Mouse (Mus musculus): Measurements from ENCODE around the gene Mast1. TPM values are rescaled to one million over a fixed set of nuclear protein-coding genes. Genes with fewer than 3 reads are reported as not detected.
A peak's percentile ranks its signal among the peaks of the same experiment; 100 is the strongest.

Gene Mast1
- 0.34 and 0.54 TPM in 2 replicates for polyA plus RNA-seq (2015; fragmentation: Nextera tagmentation; extraction: Ambion mirVana)

GRCm38 (mm10) chr8:84936962-84937546, at the start of gene Mast1:
Gene Mast1 (minus strand): TSS chr8:84937359.
- peak within 1 kb of the TSS; percentile 39 for H3K4me3 ChIP-seq (ENCODE audit: low read length)
- no peak within 1 kb of the TSS; the same call in 1 of the 2 replicates for H3K9ac ChIP-seq (replicated peaks; ENCODE audit: low read length)
- H3K27me3 ChIP-seq (ENCODE audit: insufficient read depth, low read length): peaks cover 56% of the 10 kb centered on the region
- WGBS: under 1% methylated on average over 50 of the region's 50 CpGs
- peak within 1 kb of the TSS; percentile 56 for H3K4me2 ChIP-seq (replicated peaks; ENCODE audit: low read depth, low read length)
- peaks cover 17% of the 10 kb centered on the region for H3K4me1 ChIP-seq (ENCODE audit: insufficient read depth, low read length)
- H3K36me3 ChIP-seq (ENCODE audit: insufficient read depth, low read length): no peaks in the 10 kb centered on the region
- no peak within 1 kb of the TSS for H3K27ac ChIP-seq (ENCODE audit: low read length)
- no peaks in the 10 kb centered on the region for H3K9me3 ChIP-seq (ENCODE audit: low read length)
- peak; percentile 62; the same call in 1 of the 2 replicates for ATAC-seq (ENCODE audit: low FRiP score, low TSS enrichment)

GRCm38 (mm10) chr8:84986379-84986945, 49.3 kb upstream of the Mast1 start:
- no peak for ATAC-seq (ENCODE audit: low FRiP score, low TSS enrichment)
- H3K36me3 ChIP-seq (ENCODE audit: insufficient read depth, low read length): no peaks in the 10 kb centered on the region
- H3K9me3 ChIP-seq (ENCODE audit: low read length): no peaks in the 10 kb centered on the region
- peak overlapping the region; percentile 87; the same call in 1 of the 2 replicates for H3K27ac ChIP-seq (ENCODE audit: low read length)
- peak overlapping the region; percentile 100 for H3K4me2 ChIP-seq (replicated peaks; ENCODE audit: low read depth, low read length)
- H3K4me1 ChIP-seq (ENCODE audit: insufficient read depth, low read length): peaks cover 57% of the 10 kb centered on the region
- no peaks in the 10 kb centered on the region for H3K27me3 ChIP-seq (ENCODE audit: insufficient read depth, low read length)
- WGBS: 41% methylated on average over 8 of the region's 8 CpGs
- H3K9ac ChIP-seq (replicated peaks; ENCODE audit: low read length): peak overlapping the region; percentile 75
- H3K4me3 ChIP-seq (ENCODE audit: low read length): peak overlapping the region; percentile 55

GRCm38 (mm10) chr8:84985684-84986378, 48.7 kb upstream of the Mast1 start:
- under 1% methylated on average over 52 of the region's 53 CpGs for WGBS
- Histone ChIP-seq H3K4me1 (ENCODE audit: insufficient read depth, low read length) (peaks cover 58% of the 10 kb centered on the region), H3K4me2 (replicated peaks; ENCODE audit: low read depth, low read length) (peak overlapping the region; percentile 100), H3K4me3 (ENCODE audit: low read length) (peak overlapping the region; percentile 55), H3K9me3 (ENCODE audit: low read length) (no peaks in the 10 kb centered on the region), H3K9ac (replicated peaks; ENCODE audit: low read length) (peak overlapping the region; percentile 75), H3K27me3 (ENCODE audit: insufficient read depth, low read length) (no peaks in the 10 kb centered on the region), H3K36me3 (ENCODE audit: insufficient read depth, low read length) (no peaks in the 10 kb centered on the region), H3K27ac (ENCODE audit: low read length) (peak overlapping the region; percentile 87)
- peak; percentile 22 for ATAC-seq (ENCODE audit: low FRiP score, low TSS enrichment)

- whole genome bisulfite sequencing: under 1% methylated on average over 23 of the region's 23 CpGs
- H3K4me1 ChIP-seq (ENCODE audit: insufficient read depth, low read length): peaks cover 64% of the 10 kb centered on the region
- no peaks in the 10 kb centered on the region for H3K27me3 ChIP-seq (ENCODE audit: insufficient read depth, low read length)
- H3K9me3 ChIP-seq (ENCODE audit: low read length): no peaks in the 10 kb centered on the region
- no peak for ATAC-seq (ENCODE audit: low FRiP score, low TSS enrichment)
- peak overlapping the region; percentile 87 for H3K27ac ChIP-seq (ENCODE audit: low read length)
- H3K36me3 ChIP-seq (ENCODE audit: insufficient read depth, low read length): no peaks in the 10 kb centered on the region
- peak overlapping the region; percentile 55 for H3K4me3 ChIP-seq (ENCODE audit: low read length)
- peak overlapping the region; percentile 100 for H3K4me2 ChIP-seq (replicated peaks; ENCODE audit: low read depth, low read length)
- peak overlapping the region; percentile 75 for H3K9ac ChIP-seq (replicated peaks; ENCODE audit: low read length)
Observed at GRCm38 (mm10) chr8:84985049-84985683, 48.0 kb upstream of the Mast1 start.

GRCm38 (mm10) chr8:84984294-84985048, 47.3 kb upstream of the Mast1 start:
- Histone ChIP-seq H3K36me3 (ENCODE audit: insufficient read depth, low read length) (no peaks in the 10 kb centered on the region), H3K4me2 (replicated peaks; ENCODE audit: low read depth, low read length) (peak overlapping the region; percentile 100), H3K27ac (ENCODE audit: low read length) (peak overlapping the region; percentile 87), H3K27me3 (ENCODE audit: insufficient read depth, low read length) (no peaks in the 10 kb centered on the region), H3K4me1 (ENCODE audit: insufficient read depth, low read length) (peaks cover 67% of the 10 kb centered on the region), H3K9me3 (ENCODE audit: low read length) (no peaks in the 10 kb centered on the region), H3K9ac (replicated peaks; ENCODE audit: low read length) (peak overlapping the region; percentile 75; the same call in 1 of the 2 replicates), H3K4me3 (ENCODE audit: low read length) (peak overlapping the region; percentile 55; the same call in 1 of the 2 replicates)
- 3% methylated on average over 16 of the region's 16 CpGs for WGBS
- ATAC-seq (ENCODE audit: low FRiP score, low TSS enrichment): no peak

GRCm38 (mm10) chr8:84982499-84983011, 45.4 kb upstream of the Mast1 start:
- H3K36me3 ChIP-seq (ENCODE audit: insufficient read depth, low read length): no peaks in the 10 kb centered on the region
- H3K4me3 ChIP-seq (ENCODE audit: low read length): no peak overlapping the region
- H3K4me1 ChIP-seq (ENCODE audit: insufficient read depth, low read length): peaks cover 76% of the 10 kb centered on the region
- H3K27me3 ChIP-seq (ENCODE audit: insufficient read depth, low read length): no peaks in the 10 kb centered on the region
- no peak for ATAC-seq (ENCODE audit: low FRiP score, low TSS enrichment)
- 62% methylated on average over 3 of the region's 3 CpGs for WGBS
- no peaks in the 10 kb centered on the region for H3K9me3 ChIP-seq (ENCODE audit: low read length)
- H3K27ac ChIP-seq (ENCODE audit: low read length): peak overlapping the region; percentile 87
- no peak overlapping the region for H3K9ac ChIP-seq (replicated peaks; ENCODE audit: low read length)
- no peak overlapping the region for H3K4me2 ChIP-seq (replicated peaks; ENCODE audit: low read depth, low read length)

- H3K9ac ChIP-seq (replicated peaks; ENCODE audit: low read length): peak overlapping the region; percentile 23; the same call in 1 of the 2 replicates
- ATAC-seq (ENCODE audit: low FRiP score, low TSS enrichment): no peak
- WGBS: 70% methylated on average over 15 of the region's 15 CpGs
- H3K4me1 ChIP-seq (ENCODE audit: insufficient read depth, low read length): peaks cover 82% of the 10 kb centered on the region
- H3K27ac ChIP-seq (ENCODE audit: low read length): peak overlapping the region; percentile 87
- no peaks in the 10 kb centered on the region for H3K27me3 ChIP-seq (ENCODE audit: insufficient read depth, low read length)
- H3K36me3 ChIP-seq (ENCODE audit: insufficient read depth, low read length): no peaks in the 10 kb centered on the region
- no peak overlapping the region for H3K4me2 ChIP-seq (replicated peaks; ENCODE audit: low read depth, low read length)
- H3K4me3 ChIP-seq (ENCODE audit: low read length): no peak overlapping the region
- no peaks in the 10 kb centered on the region for H3K9me3 ChIP-seq (ENCODE audit: low read length)
Observed at GRCm38 (mm10) chr8:84981644-84982498, 44.7 kb upstream of the Mast1 start.

- Histone ChIP-seq H3K4me2 (replicated peaks; ENCODE audit: low read depth, low read length) (peak overlapping the region; percentile 96), H3K36me3 (ENCODE audit: insufficient read depth, low read length) (no peaks in the 10 kb centered on the region), H3K27ac (ENCODE audit: low read length) (peak overlapping the region; percentile 87), H3K4me3 (ENCODE audit: low read length) (no peak overlapping the region), H3K9ac (replicated peaks; ENCODE audit: low read length) (no peak overlapping the region), H3K4me1 (ENCODE audit: insufficient read depth, low read length) (peaks cover 84% of the 10 kb centered on the region), H3K27me3 (ENCODE audit: insufficient read depth, low read length) (no peaks in the 10 kb centered on the region), H3K9me3 (ENCODE audit: low read length) (no peaks in the 10 kb centered on the region)
- 35% methylated on average over 11 of the region's 11 CpGs for WGBS
- no peak for ATAC-seq (ENCODE audit: low FRiP score, low TSS enrichment)
Observed at GRCm38 (mm10) chr8:84980622-84981358, 43.6 kb upstream of the Mast1 start.

Data from kidney, embryonic 16.5 days (tissue).